21 mouse cellular contexts compared by ENCODE assay signal in the genomic region with DNA sequence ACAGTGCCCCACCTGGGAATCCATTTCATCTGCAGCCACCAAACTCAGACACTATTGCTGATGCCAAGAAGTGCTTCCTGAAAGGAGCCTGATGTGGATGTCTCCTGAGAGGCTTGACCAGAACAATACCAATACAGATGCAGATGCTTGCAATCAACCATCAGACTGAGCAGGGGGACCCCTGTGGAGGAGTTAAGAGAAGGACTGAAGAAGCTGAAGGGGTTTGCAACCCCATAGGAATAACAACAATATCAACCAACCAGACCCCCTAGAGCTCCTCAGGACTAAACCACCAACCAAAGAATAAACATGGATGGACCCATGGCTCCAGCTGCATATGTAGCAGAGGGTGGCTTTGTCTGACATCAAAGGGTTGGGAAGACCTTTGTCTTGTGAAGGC.
DNase-seq lines count a peak whose midpoint lies in the region; TF ChIP-seq lines count a peak whose summit lies in the region.
"Had no signal": no experiment of that assay in that cellular context is flagged by ENCODE, and none has a peak within 500 bp of the region (broad histone marks: within the 10 kb centered on the region; RNA-seq: fewer than 3 reads in every experiment).

No protein-coding gene starts in this region.

- no peak overlapping the region for H3K27ac ChIP-seq in left cerebral cortex, adult 2 months

- TF ChIP-seq CTCF in left cerebral cortex, adult 2 months (IDR thresholded peaks at IDR 0.05): no peak

- DNase-seq in ES-CJ7 (ENCODE audit: low read depth, low spot score) (peak; percentile 74), R1 (ENCODE audit: low read depth, low spot score) (peak; percentile 74), WW6 (ENCODE audit: low read depth, low spot score) (peak; percentile 16), ZHBTc4 (ENCODE audit: low read depth, low spot score) (peak; percentile 69)
- no peak for DNase-seq in left cerebral cortex, adult 2 months (ENCODE audit: extremely low spot score in 1 of 2, low spot score in 2 of 2)
- no peak for DNase-seq in ovary, postnatal 10 days (ENCODE audit: low spot score)
- DNase-seq in heart, postnatal 4 days: no peak
- no peak for DNase-seq in frontal cortex, postnatal 36 days (ENCODE audit: low spot score in 2 of 2)
- DNase-seq: adrenal gland, adult 2 months; adrenal gland, adult 8-10 months; adrenal gland, postnatal 10 days; adrenal gland, postnatal 14 days; adrenal gland, postnatal 25 days; adrenal gland, postnatal 36 days; B cell, adult 2 months; cerebellum, adult 11 months; cerebellum, adult 11-12 months; cerebellum, adult 18-20 months; cerebellum, adult 2 months; cerebellum, adult 8-10 months; cerebellum, adult 9-10 months had no signal

- H3K4me3 ChIP-seq in left cerebral cortex, adult 2 months: no peak overlapping the region

- intact Hi-C loops in left cerebral cortex, adult 2 months (cut with DNase I): no loop called here

Comparison
In these comparisons a context has a peak if more than half of its experiments do, and no peak if none do; other contexts are left out.
1. DNase-seq: peak in ES-CJ7 (single experiment), R1 (single experiment), WW6 (single experiment) and ZHBTc4 (single experiment); none in left cerebral cortex, adult 2 months (0 of 2), ovary, postnatal 10 days (single experiment), heart, postnatal 4 days (single experiment) and frontal cortex, postnatal 36 days (0 of 2).